Mouse (Mus musculus): ENCODE results near the gene Atp6v1d.

The Atp6v1d gene

DNA sequence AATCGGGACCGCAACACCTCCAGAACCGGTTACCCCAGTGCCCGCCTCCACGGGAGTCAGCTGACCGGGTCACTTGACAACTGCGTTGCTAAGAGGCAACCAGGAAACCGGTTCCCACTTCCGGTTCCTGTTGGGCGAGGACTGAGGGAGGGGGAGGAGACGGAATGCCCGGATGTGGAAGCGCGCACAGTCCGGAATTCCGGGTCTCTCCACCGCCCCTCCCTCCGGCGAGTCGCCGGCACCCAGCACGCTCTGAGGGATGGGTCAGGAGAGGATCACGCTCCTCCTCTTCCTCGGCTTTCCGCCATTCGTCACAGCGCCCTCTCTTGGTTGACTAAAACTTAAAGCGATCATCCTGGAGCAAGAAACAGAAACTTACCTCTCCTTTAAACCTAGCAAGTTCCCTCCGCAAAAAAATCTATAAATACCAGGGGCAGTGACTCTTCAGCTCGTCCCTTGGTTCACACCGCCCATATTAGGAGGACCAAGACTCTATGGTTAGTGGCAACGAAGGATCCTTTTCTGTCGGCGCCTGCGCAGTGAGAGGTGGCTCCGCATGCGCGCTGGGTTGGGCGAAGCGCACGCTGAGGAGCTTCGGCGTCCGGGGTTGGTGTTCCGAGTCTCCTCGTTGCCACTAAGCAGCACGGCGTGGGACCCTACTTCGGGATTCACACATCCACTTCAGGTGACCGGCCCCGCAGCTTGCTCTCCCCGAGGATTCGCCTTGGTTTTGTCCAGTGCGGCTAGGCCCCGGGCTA is at the start of gene Atp6v1d, which contains the start of gene Eif2s1:
Gene Atp6v1d (minus strand): TSS at position 143 of the 758 bp plus-strand sequence.
Gene Eif2s1 (plus strand): TSS at position 324 of the 758 bp plus-strand sequence.
- peak; percentile 99 for DNase-seq (ENCODE audit: low read depth, low spot score)

DNA sequence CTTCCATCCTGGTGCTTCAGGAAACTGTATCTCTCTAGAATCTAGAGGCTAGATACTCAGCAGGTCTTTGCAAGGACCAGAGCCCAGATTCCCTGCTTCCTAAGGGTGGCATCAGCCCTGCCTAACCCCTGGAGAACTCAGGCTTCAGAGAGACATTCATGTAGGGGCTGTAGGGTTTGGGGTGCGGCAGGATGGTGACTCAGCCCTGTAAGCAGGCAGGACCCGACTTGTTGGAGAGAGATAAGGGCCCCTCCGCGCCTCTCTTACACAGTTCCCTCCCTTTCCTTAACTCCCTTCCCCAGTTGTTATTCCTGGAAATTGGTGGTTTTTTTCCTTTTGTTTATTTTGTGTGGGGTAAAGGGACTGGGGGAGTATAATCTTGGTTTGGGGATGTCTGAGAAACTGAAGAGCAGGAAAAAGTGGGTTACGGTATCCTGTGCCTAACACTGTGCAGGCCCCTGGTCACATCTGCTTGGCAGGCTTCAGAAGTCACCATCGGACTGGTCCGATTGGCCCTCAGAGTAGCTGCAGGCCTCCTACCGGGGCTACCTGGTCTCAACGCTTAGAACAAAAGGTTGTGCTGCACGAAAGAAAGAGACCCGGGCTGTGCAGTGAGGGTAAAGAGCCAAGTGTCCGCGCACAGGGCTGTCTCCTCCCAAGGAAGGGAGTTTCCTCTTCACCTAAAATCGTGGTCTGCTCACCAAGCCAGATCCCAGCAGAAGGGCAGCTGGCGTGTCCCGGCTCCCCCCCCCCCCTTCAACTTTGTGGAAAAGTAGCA is 49.4 kb upstream of the Atp6v1d start:
- DNase-seq (ENCODE audit: low read depth, low spot score), result peak; percentile 31

DNA sequence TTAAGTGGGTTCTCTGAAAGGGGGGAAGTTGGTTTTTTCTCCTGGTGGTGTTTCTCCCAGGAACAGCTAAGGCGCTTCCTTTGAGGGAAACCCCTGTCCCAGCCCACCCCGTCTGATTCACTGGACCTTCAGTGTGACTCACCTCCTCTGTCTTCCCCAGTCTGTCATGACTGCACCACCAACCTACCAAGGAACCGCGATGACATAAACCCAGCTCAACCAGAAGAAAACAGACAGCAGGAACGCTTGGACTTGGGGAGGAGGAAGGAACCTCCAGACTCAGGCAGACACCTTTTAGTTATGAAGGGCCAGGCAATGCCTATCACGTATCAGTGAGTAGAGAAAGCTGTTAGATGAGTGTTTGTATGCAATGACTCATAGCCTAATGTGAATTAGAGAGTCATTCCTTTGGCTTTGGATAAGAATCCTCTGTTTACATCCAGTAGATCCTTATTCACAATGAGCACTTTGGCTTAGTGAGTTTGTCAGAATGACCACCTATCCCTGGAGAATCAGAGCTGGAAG is 46.7 kb upstream of the Atp6v1d start:
- DNase-seq (ENCODE audit: low read depth, low spot score), result no peak

DNA sequence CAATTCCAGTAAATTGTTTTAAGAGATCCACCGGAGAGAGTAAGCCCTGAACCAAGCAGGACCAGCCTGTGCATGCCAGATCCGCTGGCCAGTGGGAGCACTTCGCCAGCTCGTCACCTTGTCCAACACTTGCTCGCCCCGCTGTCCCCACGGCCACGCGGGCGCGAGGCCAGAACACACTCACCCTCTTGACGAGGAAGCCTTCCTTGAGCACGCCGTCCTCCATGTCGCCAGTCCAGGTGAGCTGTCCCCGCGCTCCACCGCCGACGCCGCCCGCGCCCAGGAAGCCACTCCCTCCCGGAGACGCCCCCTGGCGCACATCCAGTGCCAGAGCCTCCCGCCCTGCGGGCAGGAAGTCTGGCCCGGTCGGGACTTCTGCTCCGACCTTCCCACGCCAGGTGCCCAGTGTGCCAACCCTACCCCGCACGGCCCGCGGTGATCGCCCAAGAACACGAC is 45.3 kb upstream of the Atp6v1d start, which contains the start of gene Plek2:
Gene Plek2 (minus strand): TSS at position 258 of the 456 bp plus-strand sequence.
- peak; percentile 29 for DNase-seq (ENCODE audit: low read depth, low spot score)

DNA sequence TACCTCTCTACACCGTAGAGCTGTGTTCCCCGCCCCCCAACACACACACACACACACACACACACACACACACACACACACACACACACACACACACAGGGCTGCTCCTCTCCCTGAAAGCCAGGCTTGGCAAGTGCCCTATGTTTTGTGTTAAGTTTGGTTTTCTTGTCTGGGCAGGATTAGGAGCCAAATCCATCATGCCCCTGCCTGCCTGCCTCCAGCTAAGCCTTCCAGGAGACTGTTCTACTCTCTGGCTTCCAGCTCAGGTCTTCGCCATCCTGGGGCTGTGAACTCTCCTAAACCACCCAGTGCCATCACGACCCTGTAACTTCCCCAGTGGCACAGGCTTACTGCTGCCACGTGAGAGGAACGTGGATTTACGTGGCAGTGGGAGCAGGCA is 43.1 kb upstream of the Atp6v1d start:
- DNase-seq (ENCODE audit: low read depth, low spot score), result no peak

DNA sequence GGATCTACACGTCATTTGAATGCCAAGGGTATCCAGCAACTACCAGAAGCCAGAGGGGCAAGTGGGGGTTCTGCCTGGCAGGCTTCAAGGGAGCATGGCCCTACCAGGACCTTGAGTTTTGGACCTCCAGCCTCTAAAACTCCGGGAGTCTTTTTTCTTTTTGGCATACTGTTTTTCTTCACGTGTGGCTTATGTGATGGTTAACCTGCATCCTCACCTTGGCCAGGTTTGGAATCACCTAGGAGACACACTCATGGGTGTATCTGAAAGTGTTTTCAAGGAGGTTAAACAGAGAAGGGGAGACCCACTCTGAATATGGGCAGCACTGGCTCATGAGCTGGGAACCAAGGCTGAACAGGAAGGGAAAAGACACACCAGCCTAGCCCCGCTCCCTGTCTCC is 41.9 kb upstream of the Atp6v1d start:
- no peak for DNase-seq (ENCODE audit: low read depth, low spot score)

DNA sequence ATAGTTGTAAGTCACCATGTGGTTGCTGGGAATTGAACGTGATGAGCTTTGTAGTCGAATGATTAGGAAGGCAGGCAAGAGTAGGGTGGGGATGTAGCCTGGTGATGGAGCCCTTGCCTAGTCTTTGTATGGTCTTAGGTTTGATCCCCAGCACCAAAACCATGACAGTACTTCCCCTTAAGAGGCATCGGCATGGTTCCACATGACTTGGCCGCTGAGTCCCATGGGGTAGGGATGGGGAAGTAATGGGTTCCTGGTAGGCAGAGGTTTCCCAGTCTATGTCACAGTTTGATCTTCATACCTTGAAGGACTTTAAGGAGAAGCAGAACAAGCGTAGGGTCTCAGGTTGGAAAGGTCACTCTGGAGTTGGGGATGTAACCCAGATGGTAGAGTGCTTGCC is 40.0 kb upstream of the Atp6v1d start:
- DNase-seq (ENCODE audit: low read depth, low spot score), result no peak

DNA sequence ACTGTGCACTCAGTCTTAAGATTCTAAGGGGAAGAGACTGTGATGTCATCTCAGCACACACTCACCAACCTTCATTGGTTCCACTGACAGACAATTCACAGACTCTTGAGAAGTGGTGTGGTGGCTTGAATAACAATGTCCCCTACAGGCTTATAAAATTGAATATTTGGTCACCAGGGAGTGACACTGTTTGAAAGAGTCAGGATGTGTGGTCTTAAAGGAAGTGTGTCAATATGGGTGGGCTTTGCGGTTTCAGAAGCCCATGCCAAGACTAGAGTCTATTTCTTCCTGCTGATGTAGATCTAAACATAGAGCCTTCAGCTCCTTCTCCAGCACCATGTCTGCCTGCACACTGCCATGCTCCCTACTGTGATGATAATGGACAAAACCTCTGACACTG is 36.4 kb upstream of the Atp6v1d start:
- DNase-seq (ENCODE audit: low read depth, low spot score), result no peak

DNA sequence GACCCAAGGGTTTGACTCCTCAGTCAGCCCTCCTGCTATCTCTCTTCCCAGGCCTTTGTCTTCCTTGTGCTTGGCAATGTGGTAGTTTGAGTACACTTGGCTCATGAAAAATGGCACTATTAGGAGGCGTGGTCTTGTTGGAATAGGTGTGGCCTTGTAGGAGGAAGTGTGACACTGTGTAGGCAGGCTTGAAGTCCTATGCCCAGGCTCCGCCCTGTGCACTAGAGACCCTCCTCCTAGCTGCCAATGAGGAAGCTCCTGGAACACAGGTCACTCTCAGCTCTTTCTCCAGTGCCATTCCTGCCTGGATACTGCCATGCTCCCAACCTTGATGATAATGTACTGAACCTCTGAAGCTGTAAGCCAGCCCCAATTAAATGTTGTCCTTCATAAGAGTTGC is 29.7 kb upstream of the Atp6v1d start:
- DNase-seq (ENCODE audit: low read depth, low spot score), result no peak

DNA sequence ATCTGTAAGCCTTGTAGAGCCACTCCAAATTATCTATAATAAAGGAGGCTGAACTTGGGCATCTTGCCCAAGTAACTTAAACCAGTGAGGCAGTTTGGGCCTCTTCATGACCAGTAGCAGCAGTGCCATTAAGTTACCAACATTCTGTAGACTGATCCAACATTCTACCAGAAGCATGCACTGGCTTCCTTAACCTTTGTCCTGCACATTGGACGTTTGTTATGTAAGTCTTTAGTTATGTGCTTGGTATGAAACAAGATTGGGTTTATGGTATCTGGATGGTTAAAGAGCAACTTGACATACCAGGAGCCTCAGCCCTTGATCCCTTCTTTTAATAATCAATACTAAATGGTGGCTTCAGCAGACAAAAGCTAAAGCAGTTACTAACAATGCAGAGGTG is 28.6 kb upstream of the Atp6v1d start:
- DNase-seq (ENCODE audit: low read depth, low spot score), result no peak

DNA sequence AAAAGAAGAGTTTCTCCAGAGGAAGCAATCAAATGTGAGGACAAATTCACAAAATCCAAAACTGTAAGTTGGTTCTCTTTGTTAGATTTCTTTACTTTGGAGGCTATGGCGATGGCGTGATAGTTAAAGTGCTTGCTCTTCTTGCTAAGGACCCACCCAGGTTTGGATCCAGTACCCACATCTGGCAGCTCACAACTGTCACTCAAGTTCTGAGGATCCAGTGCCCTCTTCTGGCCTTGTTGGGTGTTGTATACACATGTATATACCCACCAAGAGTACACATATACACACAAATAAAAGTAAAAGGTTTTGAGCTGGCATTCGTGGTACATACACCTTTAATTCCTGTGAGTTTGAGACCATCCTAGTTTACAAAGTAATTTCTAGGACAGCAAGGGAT is 13.1 kb upstream of the Atp6v1d start:
- DNase-seq (ENCODE audit: low read depth, low spot score), result peak; percentile 57

DNA sequence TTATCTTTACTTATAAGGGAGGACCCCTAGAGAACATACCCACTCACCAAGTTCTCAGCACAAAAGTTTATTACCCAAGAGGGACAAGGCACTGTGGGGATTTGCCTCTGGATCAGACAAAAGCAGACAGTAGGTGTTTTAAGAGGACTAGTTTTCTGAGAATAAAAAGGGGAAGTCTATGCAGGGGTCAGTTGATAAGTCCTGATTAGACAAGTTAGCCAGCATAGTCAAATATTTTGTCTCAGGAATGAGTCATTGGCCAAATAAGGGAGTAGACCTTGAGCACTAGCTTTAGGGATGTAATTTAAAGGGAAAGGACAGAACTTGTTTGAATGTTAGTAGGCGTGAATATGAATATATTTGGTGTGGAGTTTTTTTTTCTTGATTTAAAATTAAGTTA is 6.7 kb upstream of the Atp6v1d start:
- DNase-seq (ENCODE audit: low read depth, low spot score), result no peak

DNA sequence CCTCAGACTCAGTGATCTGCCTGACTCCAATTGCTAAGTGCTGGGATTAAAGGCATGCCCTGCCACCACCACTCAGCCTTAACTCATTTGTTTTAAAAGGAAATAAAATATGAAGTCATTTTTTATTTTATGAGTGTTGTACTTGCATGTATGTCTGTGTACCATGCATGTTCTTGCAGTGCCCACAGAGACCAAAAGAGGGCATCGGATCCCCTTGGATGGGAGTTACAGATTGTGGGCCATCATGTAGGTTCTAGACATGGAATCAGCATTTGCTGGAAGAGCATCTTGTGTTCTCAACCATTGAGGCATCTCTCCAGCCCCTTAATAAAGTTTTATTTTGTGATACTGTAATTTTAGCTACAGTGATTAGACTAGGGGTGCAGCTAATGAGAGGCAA is 4.0 kb upstream of the Atp6v1d start:
- DNase-seq (ENCODE audit: low read depth, low spot score), result peak; percentile 69

DNA sequence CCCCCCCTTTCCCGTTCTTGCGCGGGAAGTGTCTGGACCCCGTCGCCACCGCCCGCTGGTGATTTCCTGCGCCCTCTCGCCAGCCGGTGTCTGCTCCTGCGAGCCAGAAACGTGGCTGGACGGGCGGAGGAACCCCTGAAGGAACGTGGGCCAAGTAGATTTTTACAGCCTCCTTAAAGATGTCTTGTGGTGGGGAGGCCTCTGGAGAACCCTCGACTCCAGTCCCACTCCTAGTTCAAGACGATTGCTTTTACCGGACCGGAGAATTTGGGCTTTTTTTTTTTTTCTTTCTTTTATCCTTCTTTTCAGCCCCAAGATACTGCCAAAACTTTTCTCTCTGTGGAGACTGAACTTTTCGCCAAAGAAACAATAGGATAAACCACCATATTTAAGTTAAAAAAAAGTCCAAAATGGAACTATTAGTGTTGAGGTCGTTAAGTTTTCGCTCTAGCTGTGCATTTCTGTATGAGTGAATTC is 854 bp upstream of the Atp6v1d start:
- DNase-seq (ENCODE audit: low read depth, low spot score), result no peak

DNA sequence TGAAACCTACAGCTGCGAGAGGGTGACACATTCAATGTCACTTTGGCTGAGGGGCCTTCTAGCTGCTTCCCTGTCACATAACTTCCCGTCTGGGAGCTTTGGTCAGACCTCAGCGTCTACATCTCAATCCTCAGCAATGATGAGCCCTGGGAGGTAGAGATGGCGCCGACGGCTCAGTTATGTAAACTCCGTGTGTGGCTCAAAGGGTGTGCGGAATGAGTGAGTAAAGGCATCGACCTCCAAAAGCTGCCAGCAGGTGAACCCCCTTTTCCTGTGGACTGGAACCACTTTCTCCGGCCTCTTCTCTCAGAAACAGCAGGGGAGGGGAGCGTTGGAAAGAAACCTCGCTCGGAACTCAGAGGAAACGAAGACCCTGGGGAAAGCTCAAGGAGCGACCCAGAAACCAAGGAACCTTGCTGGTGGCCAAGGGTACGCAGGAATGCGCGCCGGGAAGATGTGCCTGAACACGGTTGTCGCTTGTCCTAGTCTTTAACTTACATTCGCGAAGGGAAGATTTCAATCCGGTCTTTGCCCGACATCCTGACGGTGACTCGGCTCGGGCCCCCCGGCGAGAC is 430 bp downstream of the Atp6v1d start:
- DNase-seq (ENCODE audit: low read depth, low spot score), result peak; percentile 32

DNA sequence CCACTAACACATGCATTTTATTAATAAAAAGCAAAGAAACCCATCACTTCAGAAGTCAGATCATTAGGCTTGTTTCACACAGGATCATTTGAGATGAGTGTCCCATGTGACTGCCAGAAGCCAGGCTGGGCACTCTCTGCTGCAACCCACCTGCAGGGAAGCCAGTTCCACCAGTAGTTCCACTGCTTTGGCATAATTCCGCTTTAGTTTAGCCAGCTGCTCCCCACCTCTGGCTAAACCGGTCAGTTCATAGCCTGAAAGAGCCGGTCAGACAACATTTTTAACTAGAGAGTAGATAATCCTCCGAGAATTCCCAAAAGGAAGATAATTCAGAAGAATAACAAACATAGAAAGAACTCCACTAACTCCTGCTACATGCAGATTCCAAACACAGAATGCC is 13.2 kb downstream of the Atp6v1d start:
- DNase-seq (ENCODE audit: low read depth, low spot score), result no peak

DNA sequence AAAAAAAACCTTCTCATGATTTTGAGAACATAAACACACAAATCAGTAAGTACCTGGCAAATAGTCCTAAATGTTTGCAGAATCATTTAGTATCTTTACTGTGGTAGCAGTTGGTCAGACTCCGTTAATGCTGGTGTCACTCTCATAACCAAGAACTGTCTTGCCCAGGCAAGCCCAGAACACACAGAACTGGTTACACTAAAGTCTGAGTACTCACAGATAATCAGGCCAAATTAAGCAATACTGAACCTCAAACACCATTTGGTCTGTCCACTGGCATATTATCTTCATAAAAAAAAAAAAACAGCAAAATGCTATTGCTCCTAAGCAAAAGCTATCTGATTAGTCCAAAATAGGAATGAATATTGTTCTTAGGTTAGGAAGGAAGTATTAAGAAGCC is 19.0 kb downstream of the Atp6v1d start:
- no peak for DNase-seq (ENCODE audit: low read depth, low spot score)

DNA sequence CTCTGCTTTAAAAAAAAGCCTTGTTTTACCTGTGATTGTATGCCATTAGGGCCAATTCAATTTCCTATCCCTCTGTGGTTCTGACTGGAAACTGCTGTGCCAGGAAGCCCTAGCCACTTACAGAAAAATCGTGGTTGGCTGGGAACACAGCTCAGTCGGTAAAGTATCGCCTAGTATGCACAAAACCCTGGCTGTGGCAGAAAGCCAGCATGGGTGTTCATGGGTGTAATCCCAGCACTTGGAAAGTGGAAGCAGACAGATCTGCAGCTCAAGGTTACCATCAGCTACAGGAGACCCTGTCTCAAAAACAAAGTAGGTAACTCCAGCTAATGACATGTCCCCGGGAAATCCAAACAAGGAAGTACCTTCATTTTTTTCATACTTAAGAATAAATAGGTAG is 21.5 kb downstream of the Atp6v1d start:
- DNase-seq (ENCODE audit: low read depth, low spot score), result no peak

DNA sequence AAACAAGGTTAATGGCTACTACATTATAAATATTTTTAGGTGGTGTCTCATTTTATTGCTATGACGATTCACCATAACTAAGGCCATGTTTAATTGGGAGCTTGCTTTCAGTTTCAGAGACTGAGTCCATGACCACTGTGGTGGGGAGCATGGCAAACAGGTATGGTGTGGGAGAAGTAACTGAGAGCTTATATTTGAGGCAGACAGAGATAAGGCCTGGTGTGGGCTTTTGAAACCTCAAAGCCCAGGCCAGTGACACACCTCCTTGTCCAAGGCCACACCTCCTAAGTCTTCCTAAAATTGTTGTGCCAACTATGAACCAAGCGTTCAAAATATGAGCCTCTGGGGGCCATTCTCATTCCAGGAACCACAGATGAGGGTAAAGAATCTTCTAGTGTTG is 26.9 kb downstream of the Atp6v1d start:
- no peak for DNase-seq (ENCODE audit: low read depth, low spot score)

DNA sequence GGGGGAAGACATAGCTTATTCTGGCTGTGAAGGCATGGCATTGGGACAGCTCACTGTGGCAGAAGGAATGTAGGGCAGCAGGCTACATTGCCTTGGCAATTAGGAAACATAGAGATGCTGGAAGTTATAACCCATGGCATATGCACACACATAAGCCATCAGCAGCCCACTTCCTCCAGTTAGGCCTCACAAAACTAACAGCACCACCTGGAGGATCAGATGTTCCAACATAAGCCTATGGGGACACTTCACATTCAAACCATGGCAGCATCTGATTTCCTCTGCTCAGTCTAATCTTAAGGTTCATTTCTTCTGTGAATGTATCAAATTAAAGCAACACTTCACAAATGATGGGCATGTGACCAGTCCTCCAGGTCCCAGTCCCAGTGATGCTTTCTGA is 47.0 kb downstream of the Atp6v1d start:
- no peak for DNase-seq (ENCODE audit: low read depth, low spot score)

DNA sequence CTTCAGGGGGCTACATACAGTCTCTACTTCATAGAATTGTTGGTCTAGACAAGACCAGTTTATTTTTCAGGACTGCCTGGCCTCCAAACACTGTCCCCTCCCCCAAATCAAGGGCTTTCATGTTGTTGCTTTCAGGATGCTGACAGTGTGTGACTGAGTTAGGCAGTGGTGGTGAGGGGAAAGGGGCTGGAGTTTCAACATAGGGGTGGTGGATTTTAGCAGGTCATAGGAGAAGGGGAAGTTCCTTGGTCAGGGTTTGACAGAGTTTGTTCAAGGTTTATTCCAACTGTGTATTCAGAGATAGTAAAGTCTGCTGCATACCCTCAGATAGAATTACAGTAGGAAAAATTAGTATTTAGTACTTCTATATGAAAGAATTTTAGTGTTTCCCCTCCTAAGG is 59.6 kb downstream of the Atp6v1d start:
- DNase-seq (ENCODE audit: low read depth, low spot score), result no peak

DNA sequence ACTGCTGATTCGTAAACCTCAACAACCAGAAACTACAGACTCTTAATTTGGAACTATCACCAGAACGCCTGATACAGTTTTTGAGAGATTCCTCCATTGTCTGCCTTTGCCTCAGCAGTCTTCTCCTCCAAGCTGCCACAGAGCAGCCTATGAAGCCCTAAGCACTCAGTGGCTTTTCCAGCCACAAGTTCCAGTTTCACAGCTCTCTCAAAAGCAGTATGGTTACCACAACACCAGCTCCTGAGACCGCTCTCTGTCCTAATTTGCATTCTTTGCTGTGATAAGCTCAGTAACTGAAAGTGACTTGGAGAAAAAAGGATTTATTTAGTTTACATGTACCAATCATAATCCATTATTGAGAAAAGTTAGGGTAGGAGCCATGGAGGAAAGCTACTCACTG is 61.4 kb downstream of the Atp6v1d start:
- no peak for DNase-seq (ENCODE audit: low read depth, low spot score)
